Mouse (Mus musculus): ENCODE measurements at regions not wholly inside any gene's neighbourhood (a gene's known extent, or its start where the extent isn't known, plus 50 kb on each side); places are given as distances from the start of the nearest gene placed in this dataset.

DNA sequence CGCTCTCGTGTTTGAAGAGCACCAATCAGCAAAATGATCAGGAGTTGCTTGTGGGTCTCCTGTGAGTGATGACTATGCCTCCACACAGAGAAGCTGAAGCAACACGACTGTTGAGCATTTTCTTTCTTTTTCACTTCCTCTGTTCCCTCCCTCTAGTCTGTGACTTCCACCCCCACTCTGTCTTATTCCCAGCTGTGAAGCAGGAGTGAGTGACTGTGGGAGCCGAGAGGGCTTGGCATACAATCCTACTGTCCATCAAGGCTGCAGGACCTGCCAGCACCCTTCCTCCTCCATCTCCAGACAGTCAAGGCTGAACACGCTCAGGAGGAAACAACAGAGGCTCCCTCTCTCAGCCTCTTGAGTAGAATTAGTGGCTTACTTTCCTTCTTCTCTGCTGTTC, 401.3 kb downstream of the Plcl1 start:
- H3K27ac ChIP-seq (ENCODE audit: insufficient read depth, low read length) = no peak overlapping the region
- no peak overlapping the region for H3K4me3 ChIP-seq (ENCODE audit: insufficient read depth, low read length)
- TF ChIP-seq CTCF (IDR thresholded peaks at IDR 0.05; ENCODE audit: extremely low read depth, insufficient read depth, low read length) (no peak), POLR2A (IDR thresholded peaks at IDR 0.05; ENCODE audit: extremely low read depth, insufficient read depth, low read length) (no peak)
- H3K4me1 ChIP-seq (ENCODE audit: control insufficient read depth, insufficient read depth, low read length) = no peaks in the 10 kb centered on the region

DNA sequence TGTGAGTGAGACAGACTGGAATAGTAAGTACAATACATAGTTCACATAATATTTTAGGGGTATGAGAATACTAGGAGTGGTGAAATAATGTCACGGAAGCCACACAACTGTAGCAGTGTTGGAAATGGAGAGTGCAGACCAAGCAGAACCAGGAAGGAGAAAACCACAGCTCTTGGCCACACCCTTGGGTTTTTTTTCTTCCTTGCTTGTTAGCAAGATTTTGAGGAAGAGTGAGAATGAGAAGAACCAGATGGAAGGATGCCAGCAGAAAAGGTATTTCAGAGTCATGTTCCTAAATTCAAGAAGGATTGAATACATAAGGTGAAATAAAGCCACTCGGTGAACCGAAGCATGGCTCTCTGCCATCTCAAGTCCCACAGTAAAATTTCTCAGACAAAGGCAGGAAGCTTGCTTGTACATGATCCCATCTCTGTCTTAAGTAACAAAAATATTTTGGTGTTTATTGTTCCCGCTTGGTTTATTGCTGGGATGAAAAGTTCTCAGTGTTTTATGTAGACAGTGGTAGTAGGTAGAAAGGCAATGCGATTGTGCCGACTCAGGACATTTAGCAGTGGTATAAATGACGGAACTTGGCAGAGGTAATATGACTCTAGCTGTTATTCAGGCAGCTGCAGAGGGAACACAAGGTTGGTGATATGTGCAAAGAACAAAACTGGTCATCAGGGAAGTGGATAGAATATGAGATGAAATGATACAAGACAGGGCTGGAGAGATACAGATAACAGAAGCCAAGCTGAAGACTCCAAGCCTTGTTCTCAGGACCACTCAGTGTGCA, 403.2 kb downstream of the Plcl1 start:
- Histone ChIP-seq H3K27ac (ENCODE audit: insufficient read depth, low read length) (no peak overlapping the region), H3K4me1 (ENCODE audit: control insufficient read depth, insufficient read depth, low read length) (no peaks in the 10 kb centered on the region), H3K4me3 (ENCODE audit: insufficient read depth, low read length) (no peak overlapping the region)
- TF ChIP-seq CTCF (IDR thresholded peaks at IDR 0.05; ENCODE audit: extremely low read depth, insufficient read depth, low read length) (no peak), POLR2A (IDR thresholded peaks at IDR 0.05; ENCODE audit: extremely low read depth, insufficient read depth, low read length) (no peak)

DNA sequence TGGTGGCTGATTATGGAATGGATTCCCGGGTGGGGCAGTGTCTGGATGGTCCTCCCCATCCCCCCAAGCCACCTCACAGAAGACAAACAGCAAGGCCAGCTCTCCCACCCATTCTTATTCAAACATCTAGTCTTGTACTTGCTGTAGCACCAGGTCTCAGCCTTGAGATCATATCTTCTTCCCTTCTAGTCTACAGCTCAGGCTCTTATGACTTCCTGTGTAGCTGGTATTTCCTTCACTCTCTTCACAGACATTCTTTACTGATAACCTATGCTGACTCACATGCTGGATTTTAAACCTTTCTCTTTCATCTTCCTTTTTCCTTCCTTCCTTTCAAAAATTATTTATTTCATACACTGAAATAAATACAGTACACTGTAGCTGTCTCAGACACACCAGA, 406.8 kb downstream of the Plcl1 start:
- no peak for TF ChIP-seq POLR2A (IDR thresholded peaks at IDR 0.05; ENCODE audit: extremely low read depth, insufficient read depth, low read length)
- TF ChIP-seq CTCF (IDR thresholded peaks at IDR 0.05; ENCODE audit: extremely low read depth, insufficient read depth, low read length) = no peak
- H3K4me1 ChIP-seq (ENCODE audit: control insufficient read depth, insufficient read depth, low read length) = no peaks in the 10 kb centered on the region
- no peak overlapping the region for H3K4me3 ChIP-seq (ENCODE audit: insufficient read depth, low read length)
- H3K27ac ChIP-seq (ENCODE audit: insufficient read depth, low read length) = no peak overlapping the region

DNA sequence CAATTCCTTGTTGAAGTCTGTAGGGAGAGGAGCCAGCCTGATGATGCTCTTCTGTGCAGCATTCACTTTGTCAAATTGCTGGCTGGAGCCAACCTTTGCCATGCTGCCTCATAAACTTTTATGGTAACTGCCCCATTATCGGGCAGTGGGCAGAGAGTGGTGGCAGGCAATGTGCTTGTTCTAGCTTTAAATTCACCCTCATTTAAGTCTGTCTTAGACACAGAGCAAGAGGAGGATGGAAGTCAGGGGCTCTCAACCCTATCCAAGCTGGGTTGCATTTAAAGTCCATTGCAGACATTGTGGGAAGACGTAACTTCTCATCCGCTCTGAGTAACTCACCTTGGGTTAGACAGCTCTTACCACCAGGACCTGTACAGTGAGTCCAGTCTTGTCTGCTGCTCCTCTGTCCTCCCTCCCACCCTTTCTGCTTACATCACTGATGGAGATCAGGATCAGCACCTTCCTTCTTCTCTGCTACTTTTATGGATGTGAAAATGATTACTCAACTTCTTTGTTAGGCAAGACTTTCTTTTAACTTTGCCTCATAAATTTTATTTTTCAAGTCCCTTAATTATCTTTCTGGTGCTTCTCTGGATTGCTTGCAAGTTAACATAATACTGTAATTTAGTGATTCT, 415.3 kb downstream of the Plcl1 start:
- no peak for TF ChIP-seq CTCF (IDR thresholded peaks at IDR 0.05; ENCODE audit: extremely low read depth, insufficient read depth, low read length)
- no peak for TF ChIP-seq POLR2A (IDR thresholded peaks at IDR 0.05; ENCODE audit: extremely low read depth, insufficient read depth, low read length)
- Histone ChIP-seq H3K4me1 (ENCODE audit: control insufficient read depth, insufficient read depth, low read length) (no peaks in the 10 kb centered on the region), H3K4me3 (ENCODE audit: insufficient read depth, low read length) (no peak overlapping the region), H3K27ac (ENCODE audit: insufficient read depth, low read length) (no peak overlapping the region)

DNA sequence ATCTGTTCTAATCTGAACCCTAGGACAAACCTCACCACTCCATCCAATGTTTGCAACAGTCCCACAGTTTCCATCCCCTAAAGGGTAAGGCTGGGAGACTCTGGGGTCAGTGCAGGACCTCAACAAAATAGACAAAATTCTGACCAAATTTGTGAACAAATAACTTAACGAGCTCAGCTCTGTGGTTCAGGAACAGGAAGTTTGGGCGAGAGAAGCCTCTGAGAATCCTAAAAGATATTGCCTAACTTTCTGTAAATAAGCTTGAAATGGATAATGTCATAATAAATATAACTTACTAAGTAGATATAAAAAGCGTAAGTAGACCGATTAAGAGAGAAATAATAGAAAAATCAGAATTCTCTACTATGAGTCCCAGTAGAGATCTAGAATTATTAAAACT, 416.9 kb downstream of the Plcl1 start:
- H3K4me3 ChIP-seq (ENCODE audit: insufficient read depth, low read length) = no peak overlapping the region
- no peak overlapping the region for H3K27ac ChIP-seq (ENCODE audit: insufficient read depth, low read length)
- no peaks in the 10 kb centered on the region for H3K4me1 ChIP-seq (ENCODE audit: control insufficient read depth, insufficient read depth, low read length)
- TF ChIP-seq POLR2A (IDR thresholded peaks at IDR 0.05; ENCODE audit: extremely low read depth, insufficient read depth, low read length) (no peak), CTCF (IDR thresholded peaks at IDR 0.05; ENCODE audit: extremely low read depth, insufficient read depth, low read length) (no peak)

DNA sequence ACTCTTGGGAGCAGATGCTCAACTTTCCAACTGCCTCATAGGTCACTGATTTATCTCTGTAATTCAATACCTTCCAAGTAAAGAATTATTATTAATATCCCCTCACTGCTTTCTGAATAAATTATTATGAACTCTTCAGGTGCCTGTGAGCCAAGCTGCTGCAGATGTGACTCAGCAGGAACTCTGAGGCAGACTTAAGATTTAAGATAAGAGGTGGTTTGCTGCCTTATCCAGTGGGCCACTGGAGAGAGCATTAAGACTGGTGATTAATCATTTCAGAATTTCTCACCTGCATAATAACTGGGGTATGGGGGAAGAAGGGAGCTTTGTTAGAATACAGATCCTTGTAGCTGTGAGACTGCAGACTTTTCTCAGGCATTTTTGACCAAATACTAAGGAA, 421.5 kb downstream of the Plcl1 start:
- Histone ChIP-seq H3K4me1 (ENCODE audit: control insufficient read depth, insufficient read depth, low read length) (no peaks in the 10 kb centered on the region), H3K27ac (ENCODE audit: insufficient read depth, low read length) (no peak overlapping the region), H3K4me3 (ENCODE audit: insufficient read depth, low read length) (no peak overlapping the region)
- TF ChIP-seq POLR2A (IDR thresholded peaks at IDR 0.05; ENCODE audit: extremely low read depth, insufficient read depth, low read length) (no peak), CTCF (IDR thresholded peaks at IDR 0.05; ENCODE audit: extremely low read depth, insufficient read depth, low read length) (no peak)

DNA sequence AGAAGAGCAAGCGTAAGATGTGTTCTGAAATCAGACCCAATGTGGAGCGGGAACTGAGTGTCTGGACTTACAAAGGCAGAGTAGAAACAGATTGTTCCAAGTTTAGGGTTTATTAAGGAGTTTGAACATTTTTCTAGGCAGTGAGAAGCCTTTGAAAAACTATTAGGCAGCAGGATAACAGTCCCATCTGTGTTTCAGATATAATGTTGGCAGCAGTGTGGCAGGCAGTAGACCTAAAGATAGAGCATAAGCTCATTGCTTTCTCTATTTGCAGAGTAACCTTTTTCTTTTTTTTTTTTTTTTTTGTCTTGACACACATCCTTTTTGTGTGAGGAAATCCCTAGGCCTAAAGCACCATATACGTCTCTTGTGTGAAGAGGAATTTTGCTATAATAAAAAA, 429.6 kb downstream of the Plcl1 start:
- no peaks in the 10 kb centered on the region for H3K4me1 ChIP-seq (ENCODE audit: control insufficient read depth, insufficient read depth, low read length)
- no peak overlapping the region for H3K27ac ChIP-seq (ENCODE audit: insufficient read depth, low read length)
- TF ChIP-seq POLR2A (IDR thresholded peaks at IDR 0.05; ENCODE audit: extremely low read depth, insufficient read depth, low read length) (no peak), CTCF (IDR thresholded peaks at IDR 0.05; ENCODE audit: extremely low read depth, insufficient read depth, low read length) (no peak)
- no peak overlapping the region for H3K4me3 ChIP-seq (ENCODE audit: insufficient read depth, low read length)

DNA sequence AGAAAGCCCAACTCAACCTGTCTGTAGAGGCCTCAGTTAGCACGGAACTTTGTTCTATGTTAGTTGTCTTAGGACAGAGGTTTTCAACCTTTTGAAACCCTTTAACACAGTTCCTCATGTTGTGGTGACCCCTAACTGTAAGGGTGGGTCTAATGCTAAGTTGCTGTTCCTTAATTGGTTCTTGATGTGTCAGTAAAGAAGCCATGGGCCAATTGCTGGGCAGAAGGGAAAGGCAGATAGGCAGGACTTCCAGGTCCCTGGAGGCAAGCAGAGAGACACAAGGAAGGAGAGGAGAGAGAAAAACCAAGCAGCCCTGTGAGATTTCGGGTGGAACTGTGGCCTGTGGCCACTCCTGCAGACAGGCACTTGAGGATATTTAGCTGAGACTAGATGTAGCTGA, 431.0 kb downstream of the Plcl1 start:
- Histone ChIP-seq H3K27ac (ENCODE audit: insufficient read depth, low read length) (no peak overlapping the region), H3K4me3 (ENCODE audit: insufficient read depth, low read length) (no peak overlapping the region), H3K4me1 (ENCODE audit: control insufficient read depth, insufficient read depth, low read length) (no peaks in the 10 kb centered on the region)
- no peak for TF ChIP-seq CTCF (IDR thresholded peaks at IDR 0.05; ENCODE audit: extremely low read depth, insufficient read depth, low read length)
- no peak for TF ChIP-seq POLR2A (IDR thresholded peaks at IDR 0.05; ENCODE audit: extremely low read depth, insufficient read depth, low read length)

DNA sequence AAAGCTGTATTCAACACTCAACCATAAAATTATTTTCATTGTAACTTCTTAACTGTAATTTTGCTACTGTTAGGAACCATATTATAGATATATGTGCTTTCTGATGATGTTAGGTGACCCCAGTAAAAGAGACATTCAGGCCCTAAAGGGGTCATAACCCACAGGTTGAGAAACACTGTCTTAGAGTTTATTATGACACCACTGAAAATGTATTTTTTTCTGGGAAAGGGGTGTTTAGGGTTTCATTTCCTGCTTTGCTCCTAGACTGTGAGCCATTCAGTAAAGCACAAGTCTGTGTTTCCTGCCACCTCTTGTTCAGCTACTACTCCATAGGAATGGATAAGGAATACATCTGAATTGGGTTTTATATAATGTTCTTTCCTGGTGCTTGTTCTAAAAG, 431.6 kb downstream of the Plcl1 start:
- Histone ChIP-seq H3K4me3 (ENCODE audit: insufficient read depth, low read length) (no peak overlapping the region), H3K4me1 (ENCODE audit: control insufficient read depth, insufficient read depth, low read length) (no peaks in the 10 kb centered on the region), H3K27ac (ENCODE audit: insufficient read depth, low read length) (no peak overlapping the region)
- TF ChIP-seq CTCF (IDR thresholded peaks at IDR 0.05; ENCODE audit: extremely low read depth, insufficient read depth, low read length) (no peak), POLR2A (IDR thresholded peaks at IDR 0.05; ENCODE audit: extremely low read depth, insufficient read depth, low read length) (no peak)

DNA sequence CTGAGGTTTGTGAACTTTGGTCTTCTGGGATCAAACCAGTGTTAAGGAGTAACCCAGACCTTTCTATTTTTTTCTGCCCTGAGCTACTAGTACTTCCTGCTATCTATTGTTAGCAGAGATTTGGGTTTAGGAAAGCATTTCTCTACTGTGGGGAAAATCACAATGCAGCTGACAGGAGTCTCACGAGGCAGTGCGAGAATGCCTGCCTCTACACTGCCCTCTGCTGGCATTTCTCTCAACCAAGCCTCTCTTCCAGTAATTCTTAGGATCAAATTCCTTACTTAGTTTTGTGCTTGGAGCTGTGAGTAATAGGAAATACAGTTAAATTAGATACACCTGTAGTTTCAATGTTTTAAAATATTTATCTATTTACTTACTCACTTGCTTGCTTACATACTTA, 432.4 kb downstream of the Plcl1 start:
- Histone ChIP-seq H3K27ac (ENCODE audit: insufficient read depth, low read length) (no peak overlapping the region), H3K4me1 (ENCODE audit: control insufficient read depth, insufficient read depth, low read length) (no peaks in the 10 kb centered on the region), H3K4me3 (ENCODE audit: insufficient read depth, low read length) (no peak overlapping the region)
- peak; percentile 81 for TF ChIP-seq CTCF (IDR thresholded peaks at IDR 0.05; ENCODE audit: extremely low read depth, insufficient read depth, low read length)
- no peak for TF ChIP-seq POLR2A (IDR thresholded peaks at IDR 0.05; ENCODE audit: extremely low read depth, insufficient read depth, low read length)
